Mouse (Mus musculus): ENCODE data around the gene Ifi207. TPM values are rescaled to one million over a fixed set of nuclear protein-coding genes. Genes with fewer than 3 reads are reported as not detected.

Ifi207 gene
- 4.6 TPM for polyA plus RNA-seq (2014; fragmentation: Illumina TruSeq; extraction: RNeasy Lipid Tissue Mini Kit (QIAGEN cat#74804); ENCODE audit: low read depth, low replicate concordance)

DNA sequence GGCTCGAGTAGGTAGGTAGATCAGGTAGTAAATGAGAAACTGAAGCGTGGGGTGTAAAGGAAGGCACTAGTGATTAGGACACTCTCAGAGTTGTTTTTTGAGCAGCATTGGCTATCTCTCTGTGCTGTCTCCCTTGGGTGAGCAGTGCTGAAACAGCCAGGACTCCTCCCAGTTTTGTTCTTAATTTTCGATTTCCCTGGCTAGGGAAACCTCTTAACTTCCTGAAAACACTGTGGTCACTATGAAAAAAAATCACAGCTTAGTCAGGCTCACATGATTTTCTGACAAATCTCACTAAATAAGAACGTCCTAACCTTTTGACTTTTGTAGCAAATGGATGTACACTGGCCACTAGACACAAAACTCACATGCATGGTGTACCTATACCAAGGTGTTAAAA is at the start of gene Ifi207:
TSS of gene Ifi207 (minus strand) at position 92 of the 400 bp plus-strand sequence.

GRCm38 (mm10) chr1:173766848-173767617 is 25.5 kb upstream of the Ifi207 start, which contains the start of gene Ifi204:
Ifi204 (minus strand) TSS chr1:173766943.

DNA sequence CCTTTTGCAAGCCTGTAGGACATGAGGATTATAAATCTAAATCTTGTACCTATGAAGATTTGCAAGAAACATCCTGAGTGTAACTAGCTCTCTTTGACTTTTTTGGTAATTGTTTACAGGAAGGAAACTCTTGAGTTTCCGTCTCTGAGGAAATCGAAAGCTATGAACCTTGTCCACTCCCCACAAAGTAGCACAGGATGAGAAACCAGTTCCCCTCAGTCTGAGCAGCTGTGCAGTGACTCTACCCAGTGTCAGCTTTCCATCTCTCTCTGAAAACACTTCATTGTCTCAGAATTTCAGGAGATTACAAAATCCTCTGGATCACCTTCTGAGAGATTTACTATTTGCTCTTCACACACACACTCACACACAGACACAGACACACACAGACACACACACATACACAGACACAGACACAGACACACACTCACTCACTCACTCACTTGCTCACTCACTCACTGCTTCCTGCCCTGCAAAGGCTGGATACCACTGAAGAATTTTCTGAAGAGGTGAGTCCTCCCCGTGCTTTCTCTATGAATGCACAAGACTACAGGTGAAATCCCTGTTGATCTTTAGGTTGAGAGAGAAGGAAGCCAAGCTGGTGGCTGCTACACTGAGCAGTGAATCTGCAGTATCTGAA is 68.0 kb downstream of the Ifi207 start, which contains the start of gene Ifi208:
TSS of gene Ifi208 (plus strand) at position 218 of the 640 bp plus-strand sequence.

Other genes with a start within 250 kb of the Ifi207 start
- gene Ifi214, start 205.8 kb downstream of the Ifi207 start, polyA plus RNA-seq (2014; fragmentation: Illumina TruSeq; extraction: RNeasy Lipid Tissue Mini Kit (QIAGEN cat#74804); ENCODE audit: low read depth, low replicate concordance), result not detected
- gene Ifi213, start 142.5 kb downstream of the Ifi207 start, polyA plus RNA-seq (2014; fragmentation: Illumina TruSeq; extraction: RNeasy Lipid Tissue Mini Kit (QIAGEN cat#74804); ENCODE audit: low read depth, low replicate concordance), result 5.9 TPM
- gene Ifi209, start 110.8 kb downstream of the Ifi207 start, polyA plus RNA-seq (2014; fragmentation: Illumina TruSeq; extraction: RNeasy Lipid Tissue Mini Kit (QIAGEN cat#74804); ENCODE audit: low read depth, low replicate concordance), result 3.4 TPM
- 3.0 TPM for gene Ifi208, start 68.1 kb downstream of the Ifi207 start, polyA plus RNA-seq (2014; fragmentation: Illumina TruSeq; extraction: RNeasy Lipid Tissue Mini Kit (QIAGEN cat#74804); ENCODE audit: low read depth, low replicate concordance)
- gene Ifi204, start 25.2 kb upstream of the Ifi207 start, polyA plus RNA-seq (2014; fragmentation: Illumina TruSeq; extraction: RNeasy Lipid Tissue Mini Kit (QIAGEN cat#74804); ENCODE audit: low read depth, low replicate concordance), result 10.5 TPM
- 7.2 TPM for gene Ifi211, start 171.3 kb upstream of the Ifi207 start, polyA plus RNA-seq (2014; fragmentation: Illumina TruSeq; extraction: RNeasy Lipid Tissue Mini Kit (QIAGEN cat#74804); ENCODE audit: low read depth, low replicate concordance)
- gene Mndal, start 200.7 kb upstream of the Ifi207 start, polyA plus RNA-seq (2014; fragmentation: Illumina TruSeq; extraction: RNeasy Lipid Tissue Mini Kit (QIAGEN cat#74804); ENCODE audit: low read depth, low replicate concordance), result 49.2 TPM
- 42.1 TPM for gene Ifi203, start 200.9 kb upstream of the Ifi207 start, polyA plus RNA-seq (2014; fragmentation: Illumina TruSeq; extraction: RNeasy Lipid Tissue Mini Kit (QIAGEN cat#74804); ENCODE audit: low read depth, low replicate concordance)
- not detected for gene Ifi202b, start 241.0 kb upstream of the Ifi207 start, polyA plus RNA-seq (2014; fragmentation: Illumina TruSeq; extraction: RNeasy Lipid Tissue Mini Kit (QIAGEN cat#74804); ENCODE audit: low read depth, low replicate concordance)